Mouse (Mus musculus) hindbrain, embryonic 16.5 days (tissue): ENCODE measurements around the gene Arhgef3. TPM values are rescaled to one million over a fixed set of nuclear protein-coding genes. Genes with fewer than 3 reads are reported as not detected.

ENCODE experiments used
- ATAC-seq: fragments of 200-750 bp; cut with Nextera tagmentation; 2 replicates; pipeline ENCODE4 v1.8.0; 2017; ENCODE audit warnings: moderate TSS enrichment, moderate library complexity
- H3K27ac ChIP-seq: fragments of 300-500 bp; sonication (generic); 2 replicates; pipeline ENCODE4 v1.5.1; 2014; ENCODE audit warnings: low read depth, mild to moderate bottlenecking, control low read depth, low read length, moderate library complexity
- H3K27me3 ChIP-seq: fragments of 300-500 bp; sonication (generic); replicated peaks from 2 replicates; pipeline ENCODE4 v1.6.1; 2014; ENCODE audit warnings: low read length; ENCODE audit not compliant: control insufficient read depth, insufficient read depth
- H3K36me3 ChIP-seq: fragments of 300-500 bp; sonication (generic); 2 replicates; pipeline ENCODE4 v1.6.1; 2014; ENCODE audit warnings: mild to moderate bottlenecking, low read length, moderate library complexity, mixed read lengths; ENCODE audit not compliant: control insufficient read depth, insufficient read depth
- H3K4me1 ChIP-seq: fragments of 300-500 bp; sonication (generic); 2 replicates; pipeline ENCODE4 v1.6.1; 2014; ENCODE audit warnings: low read depth, low read length; ENCODE audit not compliant: control insufficient read depth, insufficient read depth
- H3K4me2 ChIP-seq: fragments of 300-500 bp; sonication (generic); 2 replicates; pipeline ENCODE4 v1.6.1; 2014; ENCODE audit warnings: mild to moderate bottlenecking, low read length, control low read depth, moderate library complexity
- H3K4me3 ChIP-seq: fragments of 300-500 bp; sonication (generic); 2 replicates; pipeline ENCODE4 v1.5.1; 2014; ENCODE audit warnings: mild to moderate bottlenecking, low read length, control low read depth, moderate library complexity
- H3K9ac ChIP-seq: fragments of 300-500 bp; sonication (generic); 2 replicates; pipeline ENCODE4 v1.6.1; 2014; ENCODE audit warnings: low read depth, mild to moderate bottlenecking, control low read depth, low read length, moderate library complexity
- H3K9me3 ChIP-seq: fragments of 300-500 bp; sonication (generic); 2 replicates; pipeline ENCODE4 v1.6.1; 2014; ENCODE audit warnings: mild to moderate bottlenecking, low read length, moderate library complexity; ENCODE audit not compliant: control insufficient read depth
- WGBS: fragments of 180-500 bp; shearing (Covaris S2); extraction: QIAGEN DNeasy Blood & Tissue Kit; methylation state at CpG from one replicate; pipeline ENCODE4 v1.1.7; 2014; 5-methylcytosine and 5-hydroxymethylcytosine counted together
- polyA plus RNA-seq: library from polyadenylated mRNA; unstranded; fragments of >200 nt; fragmentation: Nextera tagmentation; extraction: Ambion mirVana; gene quantifications from 2 replicates; pipeline ENCODE4 v1.2.1, GENCODE M21; 2015

Arhgef3 gene
- polyA plus RNA-seq, 1 experiment from 2014 or later: 18.4 TPM

DNA sequence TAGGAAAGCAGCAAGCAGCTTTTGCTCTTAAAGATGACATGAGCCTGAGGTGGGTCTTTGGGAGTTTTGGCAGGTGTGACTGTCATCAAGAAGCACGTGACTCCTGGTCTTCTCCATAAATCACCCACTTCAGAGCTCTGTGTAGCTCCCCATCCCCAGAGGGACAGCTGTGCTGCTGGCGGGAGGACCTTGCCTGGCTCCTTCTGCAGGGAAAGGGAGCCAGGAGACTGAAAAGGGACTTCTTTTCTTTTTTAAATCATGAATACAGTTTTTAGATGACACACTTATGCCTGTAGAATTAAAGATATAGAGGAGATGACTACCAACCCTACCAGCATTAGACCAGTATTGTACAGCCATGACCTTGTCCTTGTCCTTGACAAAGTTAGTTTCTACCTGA is 113.6 kb downstream of the Arhgef3 start:
- Histone ChIP-seq H3K36me3 (no peaks in the 10 kb centered on the region), H3K27me3 (no peaks in the 10 kb centered on the region), H3K4me1 (peaks cover 5% of the 10 kb centered on the region; the same call in 1 of the 2 replicates), H3K27ac (no peak overlapping the region), H3K4me3 (no peak overlapping the region), H3K9me3 (no peaks in the 10 kb centered on the region), H3K9ac (no peak overlapping the region), H3K4me2 (no peak overlapping the region)
- 69% methylated on average over 2 of the region's 2 CpGs for WGBS
- ATAC-seq: no peak

DNA sequence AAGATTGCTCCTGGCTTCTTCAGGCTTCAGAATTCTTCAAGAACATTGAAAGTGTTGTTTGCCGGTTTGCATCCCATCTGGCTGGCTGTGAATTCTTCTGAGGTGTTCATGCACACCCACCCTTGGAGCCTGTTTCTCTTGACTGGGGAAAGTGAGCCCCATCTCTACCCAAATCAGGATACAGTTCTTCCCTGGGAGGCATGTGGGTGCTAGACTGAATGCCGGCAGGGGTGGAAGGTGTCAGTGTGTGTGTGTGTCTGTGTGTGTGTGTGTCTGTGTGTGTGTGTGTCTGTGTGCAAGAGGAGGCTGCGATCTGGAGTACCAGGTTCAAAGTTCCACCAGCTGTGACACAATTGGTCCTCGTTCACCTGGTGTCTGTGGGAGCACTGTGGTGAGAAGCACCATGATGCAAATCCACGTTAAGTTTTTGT is 114.3 kb downstream of the Arhgef3 start:
- 85% methylated on average over 5 of the region's 5 CpGs for WGBS
- no peak for ATAC-seq

GRCm38 (mm10) chr14:27229441-27230147 is 114.9 kb downstream of the Arhgef3 start:
- Histone ChIP-seq H3K9me3 (no peaks in the 10 kb centered on the region), H3K27me3 (no peaks in the 10 kb centered on the region), H3K27ac (no peak overlapping the region), H3K4me1 (peaks cover 5% of the 10 kb centered on the region; the same call in 1 of the 2 replicates), H3K36me3 (no peaks in the 10 kb centered on the region), H3K4me3 (no peak overlapping the region), H3K4me2 (no peak overlapping the region), H3K9ac (no peak overlapping the region)
- no peak for ATAC-seq
- 64% methylated on average over 16 of the region's 16 CpGs for WGBS

More for the DNA sequence above, 114.3 kb downstream of the Arhgef3 start:
- no peaks in the 10 kb centered on the region for H3K9me3 ChIP-seq
- H3K4me2 ChIP-seq: no peak overlapping the region
- no peak overlapping the region for H3K4me3 ChIP-seq
- H3K9ac ChIP-seq: no peak overlapping the region
- H3K27ac ChIP-seq: no peak overlapping the region
- no peaks in the 10 kb centered on the region for H3K36me3 ChIP-seq
- no peaks in the 10 kb centered on the region for H3K27me3 ChIP-seq
- peaks cover 5% of the 10 kb centered on the region; the same call in 1 of the 2 replicates for H3K4me1 ChIP-seq

GRCm38 (mm10) chr14:27230262-27231022 is 115.7 kb downstream of the Arhgef3 start:
- Histone ChIP-seq H3K4me2 (no peak overlapping the region), H3K27me3 (no peaks in the 10 kb centered on the region), H3K36me3 (no peaks in the 10 kb centered on the region), H3K4me3 (no peak overlapping the region), H3K27ac (0 out of 2 replicates have a peak overlapping the region, but pooled peaks have one; percentile 36), H3K4me1 (peaks cover 5% of the 10 kb centered on the region; the same call in 1 of the 2 replicates), H3K9me3 (no peaks in the 10 kb centered on the region), H3K9ac (no peak overlapping the region)
- ATAC-seq: no peak
- 30% methylated on average over 18 of the region's 18 CpGs for WGBS

- WGBS: 77% methylated on average over 8 of the region's 8 CpGs
- no peaks in the 10 kb centered on the region for H3K9me3 ChIP-seq
- no peak overlapping the region for H3K4me3 ChIP-seq
- H3K36me3 ChIP-seq: no peaks in the 10 kb centered on the region
- H3K4me1 ChIP-seq: peaks cover 5% of the 10 kb centered on the region; the same call in 1 of the 2 replicates
- no peak overlapping the region for H3K9ac ChIP-seq
- H3K27me3 ChIP-seq: no peaks in the 10 kb centered on the region
- no peak overlapping the region for H3K27ac ChIP-seq
- ATAC-seq: no peak
- no peak overlapping the region for H3K4me2 ChIP-seq
These were observed 116.8 kb downstream of the Arhgef3 start for GRCm38 (mm10) chr14:27231506-27231905.

DNA sequence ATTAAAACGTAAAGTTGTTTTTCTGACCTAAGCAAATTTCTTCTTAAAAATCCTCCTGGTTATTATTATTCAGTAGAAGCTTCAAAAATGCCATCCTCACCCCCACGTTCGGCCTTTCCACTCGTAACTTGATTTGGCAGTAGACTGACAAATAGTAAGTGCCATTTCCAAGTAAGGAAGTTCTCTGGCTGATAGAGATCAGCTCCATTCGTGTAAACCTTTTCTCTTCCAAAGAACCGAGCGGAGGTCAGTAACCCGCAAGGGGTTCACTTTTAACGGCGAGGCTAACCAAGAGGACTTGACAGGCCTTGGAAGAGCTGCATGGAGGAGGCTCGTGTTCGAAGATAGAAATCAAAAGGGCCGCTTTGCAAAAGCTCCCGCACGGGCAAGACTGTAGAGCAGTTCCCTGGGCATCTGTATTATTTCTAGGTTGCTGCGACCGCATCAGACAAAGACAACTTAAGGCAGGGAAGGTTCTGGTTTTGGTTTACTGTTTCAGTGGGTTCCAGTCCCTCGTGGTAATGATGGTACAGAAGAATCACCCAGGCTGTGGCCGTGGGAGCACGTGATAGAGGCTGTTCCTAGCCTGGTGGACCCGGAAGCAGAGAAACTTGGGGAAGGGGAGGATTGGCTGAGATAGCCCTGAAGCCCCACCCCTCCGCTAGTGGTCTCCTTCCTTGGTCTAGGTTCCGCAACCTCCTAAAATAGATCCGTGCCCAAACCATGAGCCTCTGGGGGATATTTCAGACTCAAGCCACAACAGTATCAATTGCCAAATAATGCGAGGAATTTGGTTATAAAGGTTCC is 117.5 kb downstream of the Arhgef3 start:
- WGBS: 91% methylated on average over 25 of the region's 25 CpGs
- ATAC-seq: no peak

GRCm38 (mm10) chr14:27233056-27233455 is 118.4 kb downstream of the Arhgef3 start:
- H3K9ac ChIP-seq: no peak overlapping the region
- peaks cover 5% of the 10 kb centered on the region; the same call in 1 of the 2 replicates for H3K4me1 ChIP-seq
- ATAC-seq: no peak
- whole genome bisulfite sequencing: 97% methylated on average over 7 of the region's 7 CpGs
- no peaks in the 10 kb centered on the region for H3K36me3 ChIP-seq
- H3K9me3 ChIP-seq: no peaks in the 10 kb centered on the region
- H3K27ac ChIP-seq: no peak overlapping the region
- H3K4me2 ChIP-seq: no peak overlapping the region
- no peaks in the 10 kb centered on the region for H3K27me3 ChIP-seq
- H3K4me3 ChIP-seq: no peak overlapping the region

More for the DNA sequence above, 117.5 kb downstream of the Arhgef3 start:
- H3K9me3 ChIP-seq: no peaks in the 10 kb centered on the region
- H3K36me3 ChIP-seq: no peaks in the 10 kb centered on the region
- H3K4me2 ChIP-seq: no peak overlapping the region
- H3K9ac ChIP-seq: no peak overlapping the region
- H3K4me3 ChIP-seq: no peak overlapping the region
- H3K27me3 ChIP-seq: no peaks in the 10 kb centered on the region
- peaks cover 5% of the 10 kb centered on the region; the same call in 1 of the 2 replicates for H3K4me1 ChIP-seq
- no peak overlapping the region for H3K27ac ChIP-seq

- Histone ChIP-seq H3K4me3 (no peak overlapping the region), H3K9me3 (no peaks in the 10 kb centered on the region), H3K27me3 (no peaks in the 10 kb centered on the region), H3K4me2 (no peak overlapping the region), H3K27ac (no peak overlapping the region), H3K9ac (no peak overlapping the region), H3K4me1 (peaks cover 5% of the 10 kb centered on the region; the same call in 1 of the 2 replicates), H3K36me3 (no peaks in the 10 kb centered on the region)
- WGBS: 90% methylated on average over 2 of the region's 2 CpGs
- no peak for ATAC-seq
These were observed 119.0 kb downstream of the Arhgef3 start for GRCm38 (mm10) chr14:27233656-27234055.
